Mouse (Mus musculus) mouse trophoblast stem cell (cell line): ENCODE results near the gene Rbbp6.

Source experiments
- in situ Hi-C, 2 experiments: fragments of 300-500 bp; cut with MseI, MboI; formaldehyde crosslinking; loops; 2 replicates in 1 of 2; 3 replicates in 1 of 2; pipeline ENCODE4 v1.15.1; 2025

The Rbbp6 gene

DNA sequence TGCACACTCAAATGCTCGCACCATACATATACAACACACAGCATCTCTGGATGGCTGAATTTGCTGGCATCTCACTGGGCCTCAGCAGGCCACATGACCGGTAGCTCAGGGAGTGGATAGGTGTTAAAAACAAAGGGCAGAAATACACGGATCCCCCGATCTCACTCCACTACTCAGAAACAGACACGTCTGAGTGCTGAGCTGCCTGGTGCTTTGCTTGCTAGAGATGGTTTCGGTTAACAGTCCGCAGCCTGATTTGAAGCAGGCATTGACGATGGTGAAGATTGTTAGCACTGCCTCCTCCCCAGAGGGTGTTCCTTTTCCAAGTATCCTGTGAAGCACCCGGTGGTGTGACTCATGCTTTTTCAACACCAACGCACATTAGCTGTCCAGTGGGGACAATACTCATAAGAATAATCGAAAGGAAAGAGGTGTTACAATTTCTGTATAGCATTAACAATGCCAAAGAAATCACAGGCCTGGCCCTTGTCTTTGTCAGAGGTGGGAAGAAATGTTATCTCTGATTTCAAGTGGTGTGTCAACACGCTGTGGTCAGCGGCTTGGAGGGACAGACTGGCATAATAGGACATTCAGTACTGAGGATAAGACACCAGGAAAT, 81.1 kb downstream of the Rbbp6 start:
- in situ Hi-C loops, result loop anchor here (25.0 kb wide), 1 partner anchor 416 kb away; the partner anchor contains the start of gene Aqp8 (in 2 of the 2)
